Mouse (Mus musculus) hindbrain, embryonic 10.5 days (tissue): ENCODE measurements at regions not wholly inside any gene's neighbourhood (a gene's known extent, or its start where the extent isn't known, plus 50 kb on each side); places are given as distances from the start of the nearest gene placed in this dataset.
"Not testable (repeated sequence)": the region's sequence is repeated elsewhere in the genome, so short reads cannot be mapped to it uniquely, and the experiment has no call there.

Experiments used
- DNase-seq: peaks from one replicate; pipeline ENCODE4 v3.0.0-alpha.2; 2017; ENCODE audit warnings: low spot score
- H3K27ac ChIP-seq: fragments of 300-500 bp; sonication (generic); 2 replicates; pipeline ENCODE4 v1.5.1; 2016; ENCODE audit warnings: mild to moderate bottlenecking, moderate library complexity
- H3K27me3 ChIP-seq: fragments of 300-500 bp; sonication (generic); 2 replicates; pipeline ENCODE4 v1.6.1; 2016; ENCODE audit warnings: mild to moderate bottlenecking; ENCODE audit not compliant: poor library complexity, insufficient read depth, severe bottlenecking
- H3K36me3 ChIP-seq: fragments of 300-500 bp; sonication (generic); 2 replicates; pipeline ENCODE4 v1.6.1; 2016; ENCODE audit warnings: mild to moderate bottlenecking, moderate library complexity
- H3K4me1 ChIP-seq: fragments of 300-500 bp; sonication (generic); replicated peaks from 2 replicates; pipeline ENCODE4 v1.6.1; 2016; ENCODE audit warnings: mild to moderate bottlenecking
- H3K4me3 ChIP-seq: fragments of 300-500 bp; sonication (generic); 2 replicates; pipeline ENCODE4 v1.5.1; 2016; ENCODE audit warnings: mild to moderate bottlenecking, moderate library complexity
- H3K9me3 ChIP-seq: fragments of 300-500 bp; sonication (generic); 2 replicates; pipeline ENCODE4 v1.6.1; 2016; ENCODE audit warnings: mild to moderate bottlenecking, moderate library complexity
- WGBS: fragments of 180-500 bp; shearing (Covaris S2); methylation state at CpG from one replicate; pipeline ENCODE4 v1.1.7; 2016; 5-methylcytosine and 5-hydroxymethylcytosine counted together

- Histone ChIP-seq H3K27me3 (no peaks in the 10 kb centered on the region), H3K9me3 (no peaks in the 10 kb centered on the region), H3K4me3 (no peak overlapping the region), H3K36me3 (no peaks in the 10 kb centered on the region), H3K4me1 (no peaks in the 10 kb centered on the region), H3K27ac (no peak overlapping the region)
- no peak for DNase-seq
Measured at GRCm38 (mm10) chr13:96327707-96328106, 60.4 kb upstream of the Poc5 start.

GRCm38 (mm10) chr13:96324636-96325035, 63.5 kb upstream of the Poc5 start:
- Histone ChIP-seq H3K27ac (no peak overlapping the region), H3K9me3 (no peaks in the 10 kb centered on the region), H3K27me3 (no peaks in the 10 kb centered on the region), H3K4me3 (no peak overlapping the region), H3K36me3 (no peaks in the 10 kb centered on the region), H3K4me1 (no peaks in the 10 kb centered on the region)
- 81% methylated on average over 4 of the region's 4 CpGs for WGBS
- no peak for DNase-seq

- H3K4me1 ChIP-seq, DNase-seq, H3K4me3 ChIP-seq, H3K9me3 ChIP-seq, H3K36me3 ChIP-seq, H3K27ac ChIP-seq, H3K27me3 ChIP-seq: not testable (repeated sequence)
- WGBS = 89% methylated on average over 1 of the region's 1 CpGs
Measured at GRCm38 (mm10) chr13:96317161-96317560, 70.9 kb upstream of the Poc5 start.

GRCm38 (mm10) chr13:96313241-96313640, 74.9 kb upstream of the Poc5 start:
- Histone ChIP-seq H3K27me3 (no peaks in the 10 kb centered on the region), H3K36me3 (no peaks in the 10 kb centered on the region), H3K27ac (no peak overlapping the region), H3K4me1 (no peaks in the 10 kb centered on the region), H3K4me3 (no peak overlapping the region), H3K9me3 (no peaks in the 10 kb centered on the region)
- no peak for DNase-seq
- WGBS = 36% methylated on average over 3 of the region's 3 CpGs

GRCm38 (mm10) chr13:96302495-96302894, 85.6 kb upstream of the Poc5 start:
- DNase-seq = no peak
- H3K36me3 ChIP-seq = no peaks in the 10 kb centered on the region
- H3K4me1 ChIP-seq = no peaks in the 10 kb centered on the region
- peaks cover 7% of the 10 kb centered on the region for H3K9me3 ChIP-seq
- WGBS = 93% methylated on average over 4 of the region's 4 CpGs
- no peak overlapping the region for H3K27ac ChIP-seq
- no peaks in the 10 kb centered on the region for H3K27me3 ChIP-seq
- no peak overlapping the region for H3K4me3 ChIP-seq

- 0 out of 2 replicates have a peak, but pooled peaks cover 4% of the 10 kb centered on the region for H3K4me1 ChIP-seq
- H3K36me3 ChIP-seq = no peaks in the 10 kb centered on the region
- DNase-seq = no peak
- 45% methylated on average over 7 of the region's 7 CpGs for WGBS
- no peaks in the 10 kb centered on the region for H3K9me3 ChIP-seq
- no peak overlapping the region for H3K27ac ChIP-seq
- no peaks in the 10 kb centered on the region for H3K27me3 ChIP-seq
- H3K4me3 ChIP-seq = no peak overlapping the region
Measured at GRCm38 (mm10) chr13:96287797-96288196, 100.3 kb upstream of the Poc5 start.

- H3K27me3 ChIP-seq = no peaks in the 10 kb centered on the region
- no peak for DNase-seq
- 78% methylated on average over 9 of the region's 9 CpGs for WGBS
Measured at GRCm38 (mm10) chr13:96269946-96270345, 118.1 kb upstream of the Poc5 start.

GRCm38 (mm10) chr13:96256001-96256400, 123.6 kb upstream of the Sv2c start:
- Histone ChIP-seq H3K36me3 (no peaks in the 10 kb centered on the region), H3K4me1 (no peaks in the 10 kb centered on the region), H3K27ac (no peak overlapping the region), H3K27me3 (no peaks in the 10 kb centered on the region), H3K9me3 (no peaks in the 10 kb centered on the region), H3K4me3 (no peak overlapping the region)
- WGBS = 82% methylated on average over 2 of the region's 2 CpGs
- no peak for DNase-seq

More at GRCm38 (mm10) chr13:96269946-96270345, 118.1 kb upstream of the Poc5 start:
- Histone ChIP-seq H3K36me3 (no peaks in the 10 kb centered on the region), H3K27ac (no peak overlapping the region), H3K9me3 (no peaks in the 10 kb centered on the region), H3K4me3 (no peak overlapping the region), H3K4me1 (no peaks in the 10 kb centered on the region)

- no peaks in the 10 kb centered on the region for H3K27me3 ChIP-seq
- no peaks in the 10 kb centered on the region for H3K4me1 ChIP-seq
- no peak for DNase-seq
- 85% methylated on average over 4 of the region's 4 CpGs for WGBS
- H3K9me3 ChIP-seq = no peaks in the 10 kb centered on the region
- no peak overlapping the region for H3K4me3 ChIP-seq
- H3K36me3 ChIP-seq = no peaks in the 10 kb centered on the region
- H3K27ac ChIP-seq = no peak overlapping the region
Measured at GRCm38 (mm10) chr13:96254391-96254790, 122.0 kb upstream of the Sv2c start.

- H3K36me3 ChIP-seq = no peaks in the 10 kb centered on the region
- no peak for DNase-seq
- H3K27ac ChIP-seq = no peak overlapping the region
- no peaks in the 10 kb centered on the region for H3K9me3 ChIP-seq
- H3K4me1 ChIP-seq = 0 out of 2 replicates have a peak, but pooled peaks cover 3% of the 10 kb centered on the region
- H3K27me3 ChIP-seq = no peaks in the 10 kb centered on the region
- WGBS = 70% methylated on average over 1 of the region's 1 CpGs
- no peak overlapping the region for H3K4me3 ChIP-seq
Measured at GRCm38 (mm10) chr13:96220763-96221162, 88.4 kb upstream of the Sv2c start.

- Histone ChIP-seq H3K4me1 (no peaks in the 10 kb centered on the region), H3K36me3 (no peaks in the 10 kb centered on the region), H3K4me3 (no peak overlapping the region), H3K27ac (no peak overlapping the region), H3K9me3 (no peaks in the 10 kb centered on the region), H3K27me3 (no peaks in the 10 kb centered on the region)
- 80% methylated on average over 4 of the region's 4 CpGs for WGBS
- DNase-seq = no peak
Measured at GRCm38 (mm10) chr13:96215496-96215895, 83.1 kb upstream of the Sv2c start.

GRCm38 (mm10) chr13:96215046-96215445, 82.7 kb upstream of the Sv2c start:
- Histone ChIP-seq H3K36me3 (no peaks in the 10 kb centered on the region), H3K27me3 (no peaks in the 10 kb centered on the region), H3K9me3 (no peaks in the 10 kb centered on the region), H3K27ac (no peak overlapping the region), H3K4me1 (no peaks in the 10 kb centered on the region), H3K4me3 (no peak overlapping the region)
- DNase-seq = no peak
- WGBS = 78% methylated on average over 6 of the region's 6 CpGs

- Histone ChIP-seq H3K36me3 (no peaks in the 10 kb centered on the region), H3K27ac (no peak overlapping the region), H3K4me3 (no peak overlapping the region), H3K27me3 (no peaks in the 10 kb centered on the region), H3K4me1 (no peaks in the 10 kb centered on the region), H3K9me3 (no peaks in the 10 kb centered on the region)
- no peak for DNase-seq
- 76% methylated on average over 3 of the region's 3 CpGs for whole genome bisulfite sequencing
Measured at GRCm38 (mm10) chr13:96206072-96206471, 73.7 kb upstream of the Sv2c start.

- 21% methylated on average over 4 of the region's 4 CpGs for WGBS
- H3K4me1 ChIP-seq = peaks cover 9% of the 10 kb centered on the region
- H3K27ac ChIP-seq = no peak overlapping the region
- peaks cover 5% of the 10 kb centered on the region; the same call in 1 of the 2 replicates for H3K9me3 ChIP-seq
- H3K4me3 ChIP-seq = no peak overlapping the region
- peak; percentile 6 for DNase-seq
- H3K27me3 ChIP-seq = no peaks in the 10 kb centered on the region
- no peaks in the 10 kb centered on the region for H3K36me3 ChIP-seq
Measured at GRCm38 (mm10) chr13:96188618-96189017, 56.2 kb upstream of the Sv2c start.
